Mouse (Mus musculus) yolk sac, embryonic 10.5 days (tissue): ENCODE data around the gene Rmnd1.
"Not testable (repeated sequence)": the region's sequence is repeated elsewhere in the genome, so short reads cannot be mapped to it uniquely, and the experiment has no call there.

Experiments used
- DNase-seq: peaks from one replicate; pipeline ENCODE4 v3.0.0-alpha.2; 2017; ENCODE audit warnings: low spot score

The Rmnd1 gene

GRCm38 (mm10) chr10:4432123-4432931 is at the start of gene Rmnd1, which contains the start of gene Armt1:
TSS of gene Rmnd1 (minus strand) at chr10:4432388.
TSS of gene Armt1 (plus strand) at chr10:4432467.
- DNase-seq, result peak; percentile 97

GRCm38 (mm10) chr10:4481695-4482094 is 49.5 kb upstream of the Rmnd1 start:
- no peak for DNase-seq

GRCm38 (mm10) chr10:4480929-4481328 is 48.7 kb upstream of the Rmnd1 start:
- DNase-seq, result no peak

GRCm38 (mm10) chr10:4476604-4477003 is 44.4 kb upstream of the Rmnd1 start:
- no peak for DNase-seq

GRCm38 (mm10) chr10:4475431-4475830 is 43.2 kb upstream of the Rmnd1 start:
- DNase-seq, result no peak

- DNase-seq, result peak; percentile 27
These were observed 41.4 kb upstream of the Rmnd1 start for GRCm38 (mm10) chr10:4473591-4473993.

GRCm38 (mm10) chr10:4469406-4469805 is 37.2 kb upstream of the Rmnd1 start:
- no peak for DNase-seq

- no peak for DNase-seq
These were observed 33.6 kb upstream of the Rmnd1 start for GRCm38 (mm10) chr10:4465799-4466198.

- DNase-seq, result no peak
These were observed 28.0 kb upstream of the Rmnd1 start for GRCm38 (mm10) chr10:4460201-4460600.

- no peak for DNase-seq
These were observed 24.2 kb upstream of the Rmnd1 start for GRCm38 (mm10) chr10:4456409-4456808.

- no peak for DNase-seq
These were observed 3.2 kb upstream of the Rmnd1 start for GRCm38 (mm10) chr10:4435416-4435815.

GRCm38 (mm10) chr10:4433871-4434270 is 1.7 kb upstream of the Rmnd1 start:
- DNase-seq, result not testable (repeated sequence)

GRCm38 (mm10) chr10:4432996-4433755 is 988 bp upstream of the Rmnd1 start:
- DNase-seq, result no peak

- DNase-seq, result no peak
These were observed 454 bp downstream of the Rmnd1 start for GRCm38 (mm10) chr10:4431746-4432122.

- DNase-seq, result no peak
These were observed 1.4 kb downstream of the Rmnd1 start for GRCm38 (mm10) chr10:4430826-4431225.

GRCm38 (mm10) chr10:4430399-4430798 is 1.8 kb downstream of the Rmnd1 start:
- DNase-seq, result no peak

- no peak for DNase-seq
These were observed 6.9 kb downstream of the Rmnd1 start for GRCm38 (mm10) chr10:4425245-4425644.

GRCm38 (mm10) chr10:4407191-4407590 is 25.0 kb downstream of the Rmnd1 start:
- DNase-seq, result no peak

GRCm38 (mm10) chr10:4405511-4405910 is 26.7 kb downstream of the Rmnd1 start:
- peak; percentile 47 for DNase-seq

- DNase-seq, result peak; percentile 40
These were observed 27.2 kb downstream of the Rmnd1 start for GRCm38 (mm10) chr10:4404895-4405491.

GRCm38 (mm10) chr10:4398058-4398457 is 34.1 kb downstream of the Rmnd1 start:
- no peak for DNase-seq

GRCm38 (mm10) chr10:4395321-4395720 is 36.9 kb downstream of the Rmnd1 start:
- DNase-seq, result no peak

- DNase-seq, result no peak
These were observed 40.3 kb downstream of the Rmnd1 start for GRCm38 (mm10) chr10:4391851-4392250.
